Mouse (Mus musculus): ENCODE measurements around the gene Ppp4r1. TPM values are rescaled to one million over a fixed set of nuclear protein-coding genes. Genes with fewer than 3 reads are reported as not detected.

The Ppp4r1 gene
- polyA plus RNA-seq, 2 experiments, result 43.7 to 67.6 TPM

DNA sequence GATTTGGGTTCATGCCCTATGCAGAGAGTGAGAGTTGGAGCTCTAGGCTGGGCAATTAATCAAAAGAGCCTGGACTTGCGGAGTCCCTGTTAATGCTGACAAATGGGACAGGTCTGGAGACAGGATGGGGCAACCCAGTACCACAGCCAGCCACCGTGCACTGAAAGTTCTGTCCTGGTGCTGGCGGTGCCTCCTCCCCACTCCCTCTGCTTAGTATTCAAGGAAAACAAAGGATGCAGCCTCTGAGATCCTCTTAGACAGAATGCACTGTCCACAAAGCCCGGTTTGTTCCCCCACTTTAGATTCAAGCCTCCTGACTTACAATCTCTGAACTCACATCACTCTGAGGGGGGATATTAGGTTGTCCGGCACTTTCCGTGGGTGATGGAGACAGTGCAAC is 36.1 kb upstream of the Ppp4r1 start:
- 83% methylated on average over 6 of the region's 6 CpGs for WGBS

GRCm38 (mm10) chr17:65748997-65749396 is 33.4 kb upstream of the Ppp4r1 start:
- TF ChIP-seq POLR2A (IDR thresholded peaks at IDR 0.05; ENCODE audit: borderline replicate concordance, extremely low read depth, insufficient read depth, insufficient read length), result no peak
- no peaks in the 10 kb centered on the region for H3K27me3 ChIP-seq (ENCODE audit: control insufficient read depth, insufficient read depth, low read length)
- no peaks in the 10 kb centered on the region for H3K9me3 ChIP-seq (ENCODE audit: control insufficient read depth, low read length)
- H3K9ac ChIP-seq (ENCODE audit: low read depth, low read length, severe bottlenecking), result no peak overlapping the region
- H3K36me3 ChIP-seq (ENCODE audit: control insufficient read depth, insufficient read depth, low read length), result no peaks in the 10 kb centered on the region
- ATAC-seq (ENCODE audit: low FRiP score, low read depth) (no peak), DNase-seq (ENCODE audit: low spot score) (no peak)
- no peak overlapping the region for H3K4me2 ChIP-seq (replicated peaks; ENCODE audit: low read depth, low read length, severe bottlenecking)
- no peak overlapping the region for H3K4me3 ChIP-seq (replicated peaks; ENCODE audit: low read length)
- no peaks in the 10 kb centered on the region for H3K4me1 ChIP-seq (ENCODE audit: control insufficient read depth, insufficient read depth, low read length)
- H3K27ac ChIP-seq (replicated peaks; ENCODE audit: low read depth, low read length), result no peak overlapping the region
- 85% methylated on average over 6 of the region's 6 CpGs for WGBS

More for the DNA sequence above, 36.1 kb upstream of the Ppp4r1 start:
- H3K9ac ChIP-seq (ENCODE audit: low read depth, low read length, severe bottlenecking), result no peak overlapping the region
- DNase-seq (ENCODE audit: low spot score), result no peak
- H3K36me3 ChIP-seq (ENCODE audit: control insufficient read depth, insufficient read depth, low read length), result no peaks in the 10 kb centered on the region
- ATAC-seq (ENCODE audit: low FRiP score, low read depth), result no peak
- no peaks in the 10 kb centered on the region for H3K4me1 ChIP-seq (ENCODE audit: control insufficient read depth, insufficient read depth, low read length)
- no peak for TF ChIP-seq POLR2A (IDR thresholded peaks at IDR 0.05; ENCODE audit: borderline replicate concordance, extremely low read depth, insufficient read depth, insufficient read length)
- no peaks in the 10 kb centered on the region for H3K9me3 ChIP-seq (ENCODE audit: control insufficient read depth, low read length)
- H3K27me3 ChIP-seq (ENCODE audit: control insufficient read depth, insufficient read depth, low read length), result no peaks in the 10 kb centered on the region
- H3K27ac ChIP-seq (replicated peaks; ENCODE audit: low read depth, low read length), result no peak overlapping the region
- no peak overlapping the region for H3K4me2 ChIP-seq (replicated peaks; ENCODE audit: low read depth, low read length, severe bottlenecking)
- no peak overlapping the region for H3K4me3 ChIP-seq (replicated peaks; ENCODE audit: low read length)

DNA sequence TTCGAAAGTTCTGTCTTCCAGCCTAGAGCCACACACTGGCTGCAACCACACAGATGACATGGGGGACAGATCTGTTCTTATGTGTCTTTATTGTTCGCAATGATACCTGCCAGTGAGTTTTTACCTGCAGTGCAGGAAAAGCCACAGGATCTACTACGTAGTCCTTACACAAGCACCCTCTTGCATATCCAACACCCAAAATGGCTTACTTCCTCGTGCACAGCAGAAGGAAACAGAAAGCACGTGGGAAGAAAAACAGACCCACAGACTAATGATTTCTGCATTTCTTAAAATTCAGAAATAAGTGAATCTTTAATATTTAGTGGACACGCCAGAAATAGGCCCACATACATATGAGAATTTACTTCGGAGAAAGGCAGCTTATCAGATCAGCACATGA is 32.6 kb upstream of the Ppp4r1 start:
- no peak overlapping the region for H3K4me2 ChIP-seq (replicated peaks; ENCODE audit: low read depth, low read length, severe bottlenecking)
- H3K27me3 ChIP-seq (ENCODE audit: control insufficient read depth, insufficient read depth, low read length), result no peaks in the 10 kb centered on the region
- no peak for TF ChIP-seq POLR2A (IDR thresholded peaks at IDR 0.05; ENCODE audit: borderline replicate concordance, extremely low read depth, insufficient read depth, insufficient read length)
- H3K9me3 ChIP-seq (ENCODE audit: control insufficient read depth, low read length), result no peaks in the 10 kb centered on the region
- 95% methylated on average over 7 of the region's 7 CpGs for WGBS
- no peak for DNase-seq (ENCODE audit: low spot score)
- no peak for ATAC-seq (ENCODE audit: low FRiP score, low read depth)
- H3K9ac ChIP-seq (ENCODE audit: low read depth, low read length, severe bottlenecking), result no peak overlapping the region
- no peaks in the 10 kb centered on the region for H3K4me1 ChIP-seq (ENCODE audit: control insufficient read depth, insufficient read depth, low read length)
- H3K27ac ChIP-seq (replicated peaks; ENCODE audit: low read depth, low read length), result no peak overlapping the region
- H3K4me3 ChIP-seq (replicated peaks; ENCODE audit: low read length), result no peak overlapping the region
- H3K36me3 ChIP-seq (ENCODE audit: control insufficient read depth, insufficient read depth, low read length), result peaks cover 3% of the 10 kb centered on the region; the same call in 1 of the 2 replicates

- Histone ChIP-seq H3K9me3 (ENCODE audit: control insufficient read depth, low read length) (no peaks in the 10 kb centered on the region), H3K4me1 (ENCODE audit: control insufficient read depth, insufficient read depth, low read length) (no peaks in the 10 kb centered on the region), H3K9ac (ENCODE audit: low read depth, low read length, severe bottlenecking) (no peak overlapping the region), H3K4me3 (replicated peaks; ENCODE audit: low read length) (no peak overlapping the region), H3K36me3 (ENCODE audit: control insufficient read depth, insufficient read depth, low read length) (peaks cover 3% of the 10 kb centered on the region; the same call in 1 of the 2 replicates), H3K4me2 (replicated peaks; ENCODE audit: low read depth, low read length, severe bottlenecking) (no peak overlapping the region), H3K27me3 (ENCODE audit: control insufficient read depth, insufficient read depth, low read length) (no peaks in the 10 kb centered on the region), H3K27ac (replicated peaks; ENCODE audit: low read depth, low read length) (no peak overlapping the region)
- no peak for TF ChIP-seq POLR2A (IDR thresholded peaks at IDR 0.05; ENCODE audit: borderline replicate concordance, extremely low read depth, insufficient read depth, insufficient read length)
- ATAC-seq (ENCODE audit: low FRiP score, low read depth) (no peak), DNase-seq (ENCODE audit: low spot score) (no peak)
Observed at GRCm38 (mm10) chr17:65750301-65750700, 32.1 kb upstream of the Ppp4r1 start.

GRCm38 (mm10) chr17:65753130-65753529 is 29.2 kb upstream of the Ppp4r1 start:
- no peak overlapping the region for H3K9ac ChIP-seq (ENCODE audit: low read depth, low read length, severe bottlenecking)
- H3K4me3 ChIP-seq (replicated peaks; ENCODE audit: low read length), result no peak overlapping the region
- H3K9me3 ChIP-seq (ENCODE audit: control insufficient read depth, low read length), result no peaks in the 10 kb centered on the region
- no peak for TF ChIP-seq POLR2A (IDR thresholded peaks at IDR 0.05; ENCODE audit: borderline replicate concordance, extremely low read depth, insufficient read depth, insufficient read length)
- no peak overlapping the region for H3K27ac ChIP-seq (replicated peaks; ENCODE audit: low read depth, low read length)
- H3K36me3 ChIP-seq (ENCODE audit: control insufficient read depth, insufficient read depth, low read length), result peaks cover 3% of the 10 kb centered on the region; the same call in 1 of the 2 replicates
- H3K4me1 ChIP-seq (ENCODE audit: control insufficient read depth, insufficient read depth, low read length), result no peaks in the 10 kb centered on the region
- ATAC-seq (ENCODE audit: low FRiP score, low read depth) (no peak), DNase-seq (ENCODE audit: low spot score) (no peak)
- no peak overlapping the region for H3K4me2 ChIP-seq (replicated peaks; ENCODE audit: low read depth, low read length, severe bottlenecking)
- no peaks in the 10 kb centered on the region for H3K27me3 ChIP-seq (ENCODE audit: control insufficient read depth, insufficient read depth, low read length)
- WGBS, result 92% methylated on average over 6 of the region's 6 CpGs

GRCm38 (mm10) chr17:65755857-65756256 is 26.5 kb upstream of the Ppp4r1 start:
- no peaks in the 10 kb centered on the region for H3K27me3 ChIP-seq (ENCODE audit: control insufficient read depth, insufficient read depth, low read length)
- peaks cover 3% of the 10 kb centered on the region; the same call in 1 of the 2 replicates for H3K36me3 ChIP-seq (ENCODE audit: control insufficient read depth, insufficient read depth, low read length)
- H3K27ac ChIP-seq (replicated peaks; ENCODE audit: low read depth, low read length), result no peak overlapping the region
- no peak overlapping the region for H3K4me3 ChIP-seq (replicated peaks; ENCODE audit: low read length)
- no peak overlapping the region for H3K4me2 ChIP-seq (replicated peaks; ENCODE audit: low read depth, low read length, severe bottlenecking)
- DNase-seq (ENCODE audit: low spot score), result no peak
- no peaks in the 10 kb centered on the region for H3K9me3 ChIP-seq (ENCODE audit: control insufficient read depth, low read length)
- TF ChIP-seq POLR2A (IDR thresholded peaks at IDR 0.05; ENCODE audit: borderline replicate concordance, extremely low read depth, insufficient read depth, insufficient read length), result no peak
- ATAC-seq (ENCODE audit: low FRiP score, low read depth), result no peak
- no peak overlapping the region for H3K9ac ChIP-seq (ENCODE audit: low read depth, low read length, severe bottlenecking)
- 95% methylated on average over 3 of the region's 3 CpGs for WGBS
- no peaks in the 10 kb centered on the region for H3K4me1 ChIP-seq (ENCODE audit: control insufficient read depth, insufficient read depth, low read length)

All from limb, embryonic 14.5 days (tissue).